Mouse (Mus musculus): ENCODE results near the gene Ogfr.

- TF ChIP-seq POLR2A (IDR thresholded peaks at IDR 0.05; ENCODE audit: insufficient read depth, low read depth, low read length) (no peak), CTCF (IDR thresholded peaks at IDR 0.05) (no peak), EP300 (IDR thresholded peaks at IDR 0.05; ENCODE audit: insufficient read depth, low read depth, low read length) (no peak)
Observed at GRCm38 (mm10) chr2:180545046-180545445, 44.0 kb upstream of the Ogfr start.
